Mouse (Mus musculus) embryo, embryonic 9.5 days (tissue): ENCODE results near the gene Trpm8.

ENCODE experiments used
- DNase-seq: peaks from one replicate; pipeline ENCODE4 v3.0.0-alpha.2; 2017; ENCODE audit errors: extremely low spot score

Gene Trpm8

DNA sequence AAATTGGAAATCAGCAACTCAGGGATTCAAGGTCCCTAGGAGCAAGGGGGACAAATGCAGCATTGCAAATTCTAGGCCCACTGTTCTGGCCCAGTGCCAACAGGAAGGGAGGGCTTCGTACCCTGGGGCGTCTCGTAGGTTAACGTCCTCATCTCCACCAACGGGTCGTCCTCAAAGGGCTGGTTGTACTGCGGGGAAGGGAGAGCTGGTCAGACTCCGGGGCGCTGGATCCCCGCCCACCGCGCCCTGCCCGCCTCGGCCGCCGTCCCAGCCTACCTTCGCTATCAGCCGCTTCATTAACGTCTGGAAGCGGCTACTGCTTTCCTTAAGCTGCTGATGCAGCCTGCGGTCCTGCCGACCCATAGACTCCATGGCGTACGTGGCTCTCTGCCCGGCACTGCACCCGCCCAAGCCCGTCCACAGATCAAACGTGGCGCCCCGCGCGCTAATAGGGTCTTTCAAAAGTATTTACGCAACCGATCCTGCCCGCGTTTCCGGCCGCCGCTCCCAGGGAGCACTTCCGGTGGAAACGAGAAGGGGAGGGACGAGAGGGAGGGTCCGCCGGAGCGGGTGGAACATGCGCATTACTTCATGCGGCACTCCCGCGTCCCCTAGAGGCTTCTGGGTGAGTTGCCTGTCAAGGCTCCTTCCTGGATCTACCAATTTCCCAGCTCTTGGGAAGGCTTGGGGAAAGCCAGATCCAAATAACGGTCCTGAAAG lies at the start of gene Trpm8, which contains the start of gene Hjurp:
Gene Trpm8, plus strand, starts transcription at position 564 of the 720 bp plus-strand sequence.
Gene Hjurp, minus strand, starts transcription at position 536 of the 720 bp plus-strand sequence.
- peak; percentile 100 for DNase-seq

DNA sequence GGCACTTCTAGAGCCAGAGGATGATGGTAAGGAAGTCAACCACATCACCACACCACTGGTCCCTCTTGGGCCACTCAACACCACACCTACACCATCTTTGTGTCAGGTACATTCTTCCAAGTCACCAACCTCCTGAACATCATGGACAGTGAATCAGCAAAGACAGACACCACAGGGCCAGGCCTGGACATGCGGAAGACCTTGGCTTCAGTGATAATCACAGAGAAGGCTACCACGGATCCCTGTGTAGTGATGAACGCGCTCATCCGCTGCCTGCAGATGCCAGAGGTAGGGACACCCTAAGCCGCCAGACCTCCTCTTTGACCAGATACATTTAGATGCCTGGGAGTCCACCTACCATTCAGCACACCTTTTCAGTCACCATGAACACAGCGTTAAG lies 49.3 kb upstream of the Trpm8 start:
- DNase-seq: no peak

DNA sequence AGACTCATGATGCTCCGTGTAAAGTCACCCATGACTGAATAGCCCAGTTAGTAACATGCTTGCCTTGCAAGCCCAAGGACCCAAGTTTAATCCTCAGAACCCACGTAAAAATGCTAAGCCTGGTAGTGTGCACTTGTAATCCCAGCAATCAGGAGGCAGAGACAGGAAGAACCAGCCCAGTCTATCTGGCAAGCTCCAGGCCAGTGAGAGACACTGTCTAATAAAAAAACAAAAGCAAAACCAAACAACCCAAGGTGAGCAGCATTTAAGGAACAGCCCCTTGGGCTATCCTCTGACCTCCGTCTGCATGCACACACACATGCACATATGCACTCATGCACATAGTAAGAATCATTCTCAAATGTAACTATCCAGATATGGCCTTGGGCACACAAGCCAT lies 47.9 kb upstream of the Trpm8 start:
- DNase-seq: no peak

DNA sequence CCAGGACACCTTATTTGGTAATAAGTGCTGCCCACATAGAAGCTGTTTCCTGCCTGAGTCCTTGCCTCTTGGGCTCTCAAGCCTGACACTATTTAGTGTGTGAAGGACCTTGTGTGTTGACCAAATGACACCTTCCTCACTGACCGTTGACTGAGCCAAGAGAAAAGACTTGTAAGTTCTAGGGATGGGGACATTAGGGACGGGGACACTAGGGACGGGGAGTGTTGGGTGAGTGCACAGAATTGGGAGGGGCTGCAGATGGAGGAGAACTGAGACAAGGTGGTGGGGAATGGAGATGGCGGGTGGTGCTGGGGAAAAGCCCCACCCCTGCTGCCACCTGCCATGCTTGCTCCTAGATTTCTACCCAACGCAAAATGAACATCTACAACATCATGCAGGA lies 47.5 kb upstream of the Trpm8 start:
- DNase-seq: no peak

DNA sequence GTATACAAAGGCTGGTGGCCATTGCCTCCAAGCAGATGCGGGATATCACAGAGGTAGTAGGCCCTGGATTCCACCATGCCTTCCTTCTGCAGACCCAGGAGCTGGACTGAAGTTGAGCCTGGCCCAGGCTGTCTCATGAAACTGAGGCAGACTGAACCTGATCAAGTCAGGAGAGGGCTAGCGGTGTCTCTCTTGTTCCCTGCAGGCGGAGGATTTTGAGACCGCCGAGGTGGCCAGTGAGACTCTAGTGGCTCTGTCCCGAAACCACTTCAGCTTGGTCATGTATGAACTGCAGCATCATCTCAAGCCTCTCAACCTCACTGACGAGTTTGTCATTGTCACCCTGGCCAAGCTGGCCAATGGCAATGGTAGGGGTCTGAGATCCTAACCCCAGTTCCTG lies 47.0 kb upstream of the Trpm8 start:
- DNase-seq: no peak

DNA sequence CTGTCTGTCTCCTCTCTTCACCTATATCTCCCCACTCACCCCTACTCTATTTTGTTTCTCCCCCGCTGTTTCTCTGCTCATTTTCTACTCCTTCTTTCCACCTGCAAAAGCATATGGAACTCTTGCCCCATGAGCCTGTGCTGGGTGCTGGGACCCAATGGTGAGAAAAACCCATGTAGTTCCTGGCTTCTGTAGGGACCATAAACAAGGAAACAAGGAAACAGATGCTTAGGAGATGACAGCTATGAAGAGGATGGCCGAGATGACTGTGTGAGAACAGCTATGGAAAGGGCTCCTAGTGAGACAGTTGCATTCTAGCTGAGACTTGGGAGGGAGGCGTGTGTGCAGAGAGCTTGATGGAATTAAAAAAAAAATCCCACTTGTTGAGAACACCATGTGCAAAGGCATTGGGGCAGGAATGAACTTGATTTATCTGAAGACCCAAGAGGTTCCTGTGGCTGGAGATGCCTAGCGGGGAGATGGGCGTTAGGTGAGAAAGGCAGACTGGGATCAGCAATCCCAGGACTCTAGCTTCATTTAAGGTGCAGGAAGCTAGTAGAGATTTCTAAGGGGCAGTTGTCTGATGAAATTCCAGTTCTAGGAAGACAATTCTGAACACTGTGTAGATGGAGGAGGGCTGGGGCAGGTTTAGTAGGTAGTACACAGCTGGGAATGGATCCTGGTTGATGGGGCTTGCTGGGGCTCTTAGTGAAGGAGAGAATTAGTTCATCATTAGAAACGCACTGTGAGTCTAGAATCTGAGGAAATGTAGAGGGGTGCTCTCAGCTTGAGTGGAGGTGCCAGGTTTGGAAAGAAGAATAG lies 46.3 kb upstream of the Trpm8 start:
- DNase-seq: no peak

DNA sequence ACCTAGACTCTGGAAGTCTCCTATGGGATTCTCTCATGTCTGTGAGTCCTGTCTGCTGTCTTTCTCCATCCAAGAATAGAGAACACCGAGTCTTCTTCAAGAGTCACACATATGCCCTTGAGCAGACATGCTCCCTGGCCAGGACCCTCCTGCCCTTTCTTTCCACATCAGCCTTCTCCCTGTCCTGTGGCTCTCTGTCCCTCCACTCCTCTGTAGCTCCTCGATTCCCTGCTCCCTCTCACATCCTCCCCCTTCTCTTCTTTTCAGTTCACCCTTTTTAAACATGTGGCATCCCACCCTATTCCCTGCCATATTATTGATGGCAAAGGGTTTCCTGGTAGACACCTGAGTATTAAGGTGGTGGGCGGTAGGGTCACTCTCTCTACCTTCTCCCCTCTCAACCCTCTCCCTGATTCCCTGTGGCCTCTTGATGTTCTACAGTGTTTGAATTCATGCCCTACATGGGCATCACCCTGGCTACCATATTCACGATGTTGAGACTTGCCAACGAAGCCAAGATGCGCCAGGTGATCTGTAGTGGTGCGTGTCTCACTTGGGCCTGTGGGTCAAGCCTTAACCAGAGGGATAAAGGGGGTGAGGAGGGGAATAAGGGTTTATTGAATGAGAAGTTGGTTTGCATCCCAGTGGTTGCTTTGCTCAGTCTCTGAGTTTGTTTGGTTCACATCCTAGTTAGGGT lies 45.5 kb upstream of the Trpm8 start:
- DNase-seq: no peak

DNA sequence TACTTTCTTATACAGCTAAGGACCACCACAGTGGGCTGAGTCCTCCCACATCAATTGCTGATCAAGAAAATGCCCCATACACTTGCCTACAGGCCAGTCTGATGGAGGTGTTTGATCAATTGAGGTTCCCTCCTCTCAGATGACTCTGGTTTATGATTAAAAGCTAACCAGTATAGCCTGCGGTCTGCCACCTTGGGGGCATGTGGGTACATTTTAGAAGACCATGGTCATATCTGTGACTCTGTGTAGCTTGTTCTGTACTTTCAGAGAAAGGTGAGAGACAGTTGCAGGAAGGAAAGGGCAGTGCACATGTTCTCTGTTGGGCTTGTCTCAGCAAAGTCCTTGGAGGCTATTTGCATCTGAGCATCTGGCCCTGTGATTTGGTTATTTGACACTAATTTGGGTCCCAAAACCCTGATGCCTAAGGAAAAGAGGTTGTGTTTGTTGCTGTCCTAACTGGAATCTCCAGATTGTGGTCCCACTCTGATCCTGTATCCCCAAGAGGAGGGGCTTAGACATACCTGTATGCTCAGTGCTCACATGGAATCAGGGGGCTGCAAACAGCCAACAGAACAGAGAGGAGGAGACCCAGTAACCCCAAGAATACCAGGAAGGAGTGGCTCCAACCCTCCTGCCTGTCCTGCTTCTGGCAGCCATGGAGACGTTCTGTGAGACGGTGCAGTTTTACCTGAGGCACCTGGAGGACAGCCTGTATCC lies 44.6 kb upstream of the Trpm8 start:
- no peak for DNase-seq

DNA sequence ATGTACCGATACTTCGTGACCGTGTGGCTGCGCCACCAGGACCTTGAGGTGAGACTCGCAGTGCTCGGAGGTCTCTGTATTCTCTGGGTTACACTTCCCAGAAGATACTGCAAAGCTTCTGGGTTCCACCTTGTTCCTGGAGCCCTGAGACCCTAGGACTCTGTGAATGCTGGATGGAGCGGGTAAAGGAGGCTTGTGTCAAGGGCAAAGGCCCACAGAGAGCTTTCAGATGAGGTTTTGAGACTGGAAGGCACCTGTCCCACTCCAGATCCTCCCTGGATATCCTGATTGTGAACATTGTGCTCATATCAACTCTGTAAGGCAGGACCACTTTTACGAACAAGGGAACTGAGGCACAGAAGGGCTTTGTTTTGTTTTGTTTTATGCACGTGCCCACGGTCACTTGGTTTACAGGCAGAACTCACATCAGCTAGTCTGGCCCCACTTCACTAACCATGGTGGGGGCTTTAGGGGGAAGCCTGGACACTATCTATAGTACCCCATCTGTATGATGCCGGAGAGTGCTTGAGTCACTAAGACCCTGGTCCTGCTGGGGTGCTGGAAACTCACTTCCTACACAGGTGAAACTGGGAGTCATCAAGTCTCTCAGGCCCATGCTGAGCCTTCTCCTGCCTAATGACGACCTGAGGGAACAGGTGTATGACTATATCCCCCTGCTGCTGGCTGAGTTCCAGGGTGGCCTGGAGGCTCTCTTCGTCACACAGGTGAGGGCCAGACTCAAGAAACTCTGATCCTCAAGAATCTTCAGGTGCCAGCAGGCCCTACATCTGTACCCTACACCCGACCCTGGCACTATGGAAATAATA lies 43.8 kb upstream of the Trpm8 start:
- no peak for DNase-seq

DNA sequence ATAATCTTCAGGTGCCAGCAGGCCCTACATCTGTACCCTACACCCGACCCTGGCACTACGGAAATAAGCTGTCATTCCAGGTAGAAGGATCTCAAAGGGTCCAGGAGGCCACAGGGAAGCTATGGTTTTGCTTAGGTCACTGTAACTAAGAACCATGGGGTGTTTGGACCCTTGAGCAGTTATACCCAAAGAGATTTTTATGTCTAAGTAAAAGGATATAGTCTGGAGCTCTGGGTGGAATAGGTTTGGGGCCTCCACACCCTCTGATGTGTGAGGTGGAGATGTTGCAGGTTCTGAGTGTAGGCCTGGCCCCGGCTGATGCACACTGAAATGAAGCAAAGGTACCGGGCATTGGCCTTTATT lies 43.2 kb upstream of the Trpm8 start:
- DNase-seq: no peak

DNA sequence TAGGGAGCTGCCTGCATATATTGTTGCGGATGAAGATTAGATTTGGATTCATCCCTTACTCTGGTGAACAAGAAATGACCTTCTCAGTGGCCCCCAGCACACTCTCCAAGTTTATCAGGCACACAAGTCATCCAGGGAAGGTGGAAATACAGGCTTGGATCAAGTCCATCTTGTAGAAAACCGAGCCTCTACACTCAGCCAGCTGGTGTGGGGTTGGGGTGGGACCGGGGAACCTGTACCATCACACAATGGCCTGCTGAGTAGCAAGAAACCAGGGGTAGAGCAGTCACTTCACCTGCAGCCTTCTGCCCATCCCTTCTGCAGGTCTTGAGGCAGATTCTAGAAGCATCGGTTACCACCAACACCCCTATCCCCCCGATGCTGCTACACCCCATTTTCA lies 42.8 kb upstream of the Trpm8 start:
- no peak for DNase-seq

DNA sequence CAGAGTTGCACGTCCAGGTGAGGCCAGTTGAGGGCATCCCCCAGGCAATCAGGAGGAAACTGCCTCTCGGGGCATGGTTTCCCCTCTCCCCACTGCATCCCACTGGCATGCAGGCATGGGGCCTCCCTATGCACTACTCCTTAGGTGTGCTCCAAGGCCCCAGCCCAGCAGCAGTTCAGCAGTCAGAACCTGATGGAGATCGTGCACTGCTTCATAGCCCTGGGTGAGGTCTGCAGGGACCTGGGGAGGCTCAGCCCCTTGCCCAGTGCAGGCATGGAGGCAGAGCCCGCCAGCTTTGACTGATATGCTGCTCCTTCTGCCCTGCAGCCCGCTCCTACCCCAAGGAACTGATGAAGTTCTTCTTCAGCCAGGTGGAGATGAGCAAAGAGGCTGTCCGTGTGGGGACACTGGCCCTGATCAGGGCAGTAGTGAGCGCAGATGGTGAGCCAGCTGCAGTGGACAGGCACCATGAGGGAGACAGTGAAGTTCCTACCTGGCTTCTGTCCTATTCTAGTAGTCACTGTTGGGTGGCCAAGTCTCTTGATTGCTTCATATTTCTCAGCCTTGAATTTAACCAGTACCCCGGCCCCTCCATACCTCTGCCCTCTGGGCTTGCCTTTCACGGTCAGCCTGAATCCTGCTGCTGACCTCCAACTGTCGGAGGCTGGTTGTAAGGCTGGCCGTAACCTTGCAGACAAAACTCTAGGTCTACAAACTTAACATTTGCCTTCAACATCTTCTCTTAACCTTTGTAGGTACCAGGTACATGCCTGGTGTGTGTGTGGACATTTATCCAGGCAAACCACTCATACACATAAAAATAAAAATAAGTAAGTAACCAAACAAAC lies 42.2 kb upstream of the Trpm8 start:
- no peak for DNase-seq

DNA sequence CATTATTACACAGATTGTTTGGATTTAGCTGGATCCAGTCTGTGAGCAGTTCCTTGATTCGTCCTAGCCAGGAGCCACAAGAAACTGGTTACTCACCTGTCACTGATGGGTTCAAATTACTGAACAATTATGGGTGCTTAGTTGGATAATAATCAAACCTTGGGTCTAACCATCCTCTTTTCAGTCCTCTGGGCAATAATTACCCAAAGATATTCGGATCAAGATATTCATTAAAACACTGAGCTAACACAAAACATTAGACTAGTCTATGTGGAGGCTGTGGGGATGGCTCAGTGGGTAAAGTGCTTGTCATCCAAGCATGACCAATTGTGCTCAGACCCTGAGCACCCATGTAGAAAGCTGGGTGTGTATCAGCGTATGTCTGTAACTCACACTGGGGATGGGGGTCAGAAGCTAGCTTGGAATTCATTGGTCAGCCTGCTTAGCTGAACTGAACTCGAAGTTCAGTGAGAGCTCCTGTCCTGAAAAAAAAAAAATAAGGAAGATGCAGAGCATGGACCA lies 41.5 kb upstream of the Trpm8 start:
- no peak for DNase-seq

DNA sequence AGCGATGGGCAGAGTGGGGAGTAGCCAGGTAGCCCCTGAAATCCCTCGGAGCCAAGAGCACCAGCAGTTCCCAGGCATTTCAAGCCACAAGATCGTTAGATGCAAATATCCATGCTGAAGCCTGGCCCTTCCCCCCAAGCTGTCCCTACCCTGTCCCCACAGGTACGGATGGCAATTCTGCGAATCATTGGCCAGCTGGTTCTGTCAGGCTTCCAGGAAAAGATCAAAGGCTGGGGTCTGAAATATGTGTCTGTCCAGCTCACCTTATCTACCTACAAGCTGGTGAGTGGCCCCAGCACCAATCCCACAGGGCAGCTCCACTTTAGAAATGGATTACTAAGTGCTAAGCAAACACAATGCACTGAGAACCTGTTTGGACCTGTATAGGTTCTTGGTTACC lies 40.1 kb upstream of the Trpm8 start:
- DNase-seq: no peak

DNA sequence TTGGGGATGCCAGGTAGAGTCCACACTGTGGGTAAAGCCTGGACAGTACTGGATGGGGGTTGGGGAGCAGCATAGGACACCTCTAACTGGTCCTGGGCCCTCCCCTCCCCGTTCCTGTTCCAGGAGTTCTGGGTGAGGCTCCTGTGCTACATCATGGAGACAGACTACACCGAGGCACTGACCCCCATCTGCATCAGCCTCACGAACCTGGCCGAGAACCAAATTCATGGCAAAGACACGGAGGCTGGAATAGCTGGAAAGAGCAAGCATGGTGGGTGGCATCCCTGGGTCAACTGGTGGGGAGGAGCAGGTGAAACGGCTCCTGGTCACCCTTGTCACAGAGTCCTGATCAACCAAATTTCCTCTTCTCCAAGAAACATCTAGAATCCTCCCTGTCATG lies 38.7 kb upstream of the Trpm8 start:
- DNase-seq: no peak

DNA sequence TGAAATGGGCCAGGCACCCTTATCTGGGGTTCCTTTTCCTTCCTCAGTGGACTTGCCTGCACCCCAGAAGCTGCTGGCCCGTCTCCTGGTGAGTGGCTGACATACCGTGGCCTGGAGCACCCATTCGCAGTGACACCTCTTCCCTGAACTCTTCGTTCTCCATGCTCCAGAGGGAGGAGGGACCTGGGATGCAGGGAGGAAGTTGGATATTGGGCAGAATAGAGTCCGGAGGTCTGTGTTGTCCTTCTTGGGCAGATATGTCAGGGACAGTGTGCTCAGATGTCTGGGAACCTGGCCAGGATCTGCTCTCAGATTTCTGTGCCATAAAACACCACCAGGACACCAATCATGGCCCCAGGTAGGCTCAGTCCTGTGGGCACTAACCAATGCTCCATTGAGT lies 37.4 kb upstream of the Trpm8 start:
- DNase-seq: no peak

DNA sequence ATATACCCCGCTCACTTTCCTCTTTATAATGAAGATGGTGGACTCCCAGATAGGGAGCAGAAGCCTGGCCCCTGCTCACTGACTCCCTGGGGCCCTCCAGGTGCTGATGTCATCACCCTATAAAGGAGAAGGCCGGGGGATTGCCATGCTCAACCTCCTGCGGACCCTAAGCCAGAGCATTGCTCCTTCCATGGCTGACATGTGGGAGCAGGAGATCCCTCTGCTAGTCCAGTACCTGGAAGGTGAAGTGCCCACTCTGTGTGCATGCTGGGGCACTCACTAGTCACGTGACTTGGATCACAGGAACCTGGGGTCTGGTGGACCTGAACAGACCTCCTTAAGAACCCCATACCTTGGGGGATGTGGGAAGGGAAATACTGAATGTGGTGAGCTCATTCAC lies 36.9 kb upstream of the Trpm8 start:
- no peak for DNase-seq

DNA sequence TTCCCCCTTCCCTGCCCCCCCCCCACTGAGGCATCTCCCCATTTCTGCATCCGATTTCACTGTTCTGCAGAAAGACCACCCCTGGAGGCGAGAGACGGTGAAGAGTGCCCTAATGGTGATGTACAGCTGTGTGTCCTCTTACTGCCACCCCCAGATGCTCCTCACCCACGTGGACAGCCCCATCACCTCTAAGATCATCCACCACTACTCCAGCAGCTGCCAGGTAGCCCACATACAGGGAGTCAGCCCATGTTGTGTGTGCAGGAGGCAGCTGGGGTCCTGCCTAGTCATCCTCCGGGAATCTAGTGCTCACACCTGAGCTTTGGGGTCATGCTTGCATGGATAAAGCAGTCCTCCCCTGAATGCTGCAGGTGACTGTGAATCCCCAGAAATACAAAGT lies 33.6 kb upstream of the Trpm8 start:
- DNase-seq: no peak

DNA sequence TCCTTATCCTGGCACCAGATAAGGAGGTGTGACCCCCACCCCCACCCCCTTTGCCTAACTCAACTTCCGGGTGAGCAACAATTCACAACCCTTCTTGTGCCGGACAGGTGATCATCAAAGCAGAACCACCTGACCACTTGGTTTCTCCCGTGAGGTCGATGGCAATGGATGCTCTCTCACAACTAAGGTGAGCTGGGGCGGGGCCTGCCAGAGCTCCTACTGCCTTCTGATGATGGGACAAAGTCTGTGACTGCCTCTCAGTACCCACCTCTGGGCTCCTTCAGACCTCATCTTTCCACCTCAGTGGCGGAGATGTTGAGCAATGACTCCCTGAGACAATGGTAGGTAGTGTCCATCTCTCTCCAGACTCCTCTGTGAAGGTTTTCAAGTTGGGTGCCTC lies 31.6 kb upstream of the Trpm8 start:
- DNase-seq: no peak

DNA sequence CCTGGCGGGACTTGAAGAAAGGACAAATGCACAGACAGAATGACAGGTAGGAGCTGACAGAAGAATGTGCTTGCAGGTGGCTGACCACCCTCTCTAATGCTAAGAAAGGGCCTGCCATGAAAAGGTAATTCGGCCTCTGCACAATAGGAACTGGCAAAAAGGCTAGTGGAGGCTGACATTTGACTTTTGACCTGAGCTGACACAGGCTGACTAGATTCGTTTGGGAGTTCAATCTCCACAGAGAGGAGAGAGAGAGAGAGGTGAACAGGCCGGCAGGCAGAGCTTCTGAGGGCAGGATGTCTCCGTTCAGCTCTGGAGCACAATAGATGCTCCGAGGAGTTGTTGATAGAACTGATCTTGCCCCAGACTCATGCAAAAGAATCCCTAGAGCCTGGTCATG lies 31.1 kb upstream of the Trpm8 start:
- DNase-seq: no peak
